Mouse (Mus musculus): ENCODE measurements around the gene Ece1. TPM values are rescaled to one million over a fixed set of nuclear protein-coding genes. Genes with fewer than 3 reads are reported as not detected.
A peak's percentile ranks its signal among the peaks of the same experiment; 100 is the strongest.

Ece1 gene
- total RNA-seq, 2 experiments from 2014 or later: 4.8 to 8.4 TPM

GRCm38 (mm10) chr4:137879383-137880156, 17.5 kb downstream of the Ece1 start:
- ATAC-seq (replicated peaks; ENCODE audit: poor library complexity, severe bottlenecking): peak; percentile 81

GRCm38 (mm10) chr4:137881445-137881844, 19.4 kb downstream of the Ece1 start:
- ATAC-seq (replicated peaks; ENCODE audit: poor library complexity, severe bottlenecking): no peak

GRCm38 (mm10) chr4:137882663-137883062, 20.6 kb downstream of the Ece1 start:
- ATAC-seq (replicated peaks; ENCODE audit: poor library complexity, severe bottlenecking): no peak

- peak; percentile 65 for ATAC-seq (replicated peaks; ENCODE audit: poor library complexity, severe bottlenecking)
Observed at GRCm38 (mm10) chr4:137883513-137884150, 21.6 kb downstream of the Ece1 start.

GRCm38 (mm10) chr4:137887337-137887992, 25.4 kb downstream of the Ece1 start:
- ATAC-seq (replicated peaks; ENCODE audit: poor library complexity, severe bottlenecking): no peak

GRCm38 (mm10) chr4:137887993-137888388, 26.0 kb downstream of the Ece1 start:
- no peak for ATAC-seq (replicated peaks; ENCODE audit: poor library complexity, severe bottlenecking)

- peak; percentile 76 for ATAC-seq (replicated peaks; ENCODE audit: poor library complexity, severe bottlenecking)
Observed at GRCm38 (mm10) chr4:137890596-137890995, 28.6 kb downstream of the Ece1 start.

- no peak for ATAC-seq (replicated peaks; ENCODE audit: poor library complexity, severe bottlenecking)
Observed at GRCm38 (mm10) chr4:137891553-137892145, 29.6 kb downstream of the Ece1 start.

- no peak for ATAC-seq (replicated peaks; ENCODE audit: poor library complexity, severe bottlenecking)
Observed at GRCm38 (mm10) chr4:137892713-137893242, 30.7 kb downstream of the Ece1 start.

- no peak for ATAC-seq (replicated peaks; ENCODE audit: poor library complexity, severe bottlenecking)
Observed at GRCm38 (mm10) chr4:137896612-137897297, 34.7 kb downstream of the Ece1 start.

GRCm38 (mm10) chr4:137897298-137897612, 35.2 kb downstream of the Ece1 start:
- no peak for ATAC-seq (replicated peaks; ENCODE audit: poor library complexity, severe bottlenecking)

- no peak for ATAC-seq (replicated peaks; ENCODE audit: poor library complexity, severe bottlenecking)
Observed at GRCm38 (mm10) chr4:137898490-137898889, 36.5 kb downstream of the Ece1 start.

- no peak for ATAC-seq (replicated peaks; ENCODE audit: poor library complexity, severe bottlenecking)
Observed at GRCm38 (mm10) chr4:137902268-137902667, 40.2 kb downstream of the Ece1 start.

- no peak for ATAC-seq (replicated peaks; ENCODE audit: poor library complexity, severe bottlenecking)
Observed at GRCm38 (mm10) chr4:137902873-137903272, 40.8 kb downstream of the Ece1 start.

GRCm38 (mm10) chr4:137904956-137905551, 43.0 kb downstream of the Ece1 start:
- no peak for ATAC-seq (replicated peaks; ENCODE audit: poor library complexity, severe bottlenecking)

GRCm38 (mm10) chr4:137907979-137908378, 45.9 kb downstream of the Ece1 start:
- ATAC-seq (replicated peaks; ENCODE audit: poor library complexity, severe bottlenecking): no peak

GRCm38 (mm10) chr4:137908489-137908888, 46.5 kb downstream of the Ece1 start:
- ATAC-seq (replicated peaks; ENCODE audit: poor library complexity, severe bottlenecking): no peak

GRCm38 (mm10) chr4:137908915-137909314, 46.9 kb downstream of the Ece1 start:
- no peak for ATAC-seq (replicated peaks; ENCODE audit: poor library complexity, severe bottlenecking)

GRCm38 (mm10) chr4:137909471-137909870, 47.4 kb downstream of the Ece1 start:
- ATAC-seq (replicated peaks; ENCODE audit: poor library complexity, severe bottlenecking): peak; percentile 54
